Mouse (Mus musculus) limb, embryonic 12.5 days (tissue): ENCODE results near the gene Mrpl4. TPM values are rescaled to one million over a fixed set of nuclear protein-coding genes. Genes with fewer than 3 reads are reported as not detected.
"Not testable (repeated sequence)": the region's sequence is repeated elsewhere in the genome, so short reads cannot be mapped to it uniquely, and the experiment has no call there.

Experiments
- ATAC-seq: fragments of 200-750 bp; cut with Nextera tagmentation; 2 replicates; pipeline ENCODE4 v1.8.0; 2017; ENCODE audit warnings: low read depth, moderate TSS enrichment; ENCODE audit not compliant: insufficient number of reproducible peaks, insufficient read depth, low FRiP score, low TSS enrichment
- H3K27ac ChIP-seq: fragments of 300-500 bp; sonication (generic); 2 replicates; pipeline ENCODE4 v1.5.1; 2016; ENCODE audit warnings: mild to moderate bottlenecking, moderate library complexity
- H3K27me3 ChIP-seq: fragments of 300-500 bp; sonication (generic); 2 replicates; pipeline ENCODE4 v1.6.1; 2016; ENCODE audit warnings: mild to moderate bottlenecking, moderate library complexity
- H3K36me3 ChIP-seq: fragments of 300-500 bp; sonication (generic); 2 replicates; pipeline ENCODE4 v1.6.1; 2016; ENCODE audit warnings: mild to moderate bottlenecking, moderate library complexity
- H3K4me1 ChIP-seq: fragments of 300-500 bp; sonication (generic); replicated peaks from 2 replicates; pipeline ENCODE4 v1.6.1; 2016
- H3K4me2 ChIP-seq: fragments of 300-500 bp; sonication (generic); 2 replicates; pipeline ENCODE4 v1.6.1; 2016; ENCODE audit warnings: mild to moderate bottlenecking, moderate library complexity
- H3K4me3 ChIP-seq: fragments of 300-500 bp; sonication (generic); replicated peaks from 2 replicates; pipeline ENCODE4 v1.5.1; 2016; ENCODE audit warnings: mild to moderate bottlenecking
- H3K9ac ChIP-seq: fragments of 300-500 bp; sonication (generic); replicated peaks from 2 replicates; pipeline ENCODE4 v1.6.1; 2016; ENCODE audit warnings: mild to moderate bottlenecking, moderate library complexity
- H3K9me3 ChIP-seq: fragments of 300-500 bp; sonication (generic); 2 replicates; pipeline ENCODE4 v1.6.1; 2016; ENCODE audit warnings: mild to moderate bottlenecking, moderate library complexity
- WGBS: fragments of 180-500 bp; shearing (Covaris S2); methylation state at CpG from one replicate; pipeline ENCODE4 v1.1.7; 2016; 5-methylcytosine and 5-hydroxymethylcytosine counted together
- polyA plus RNA-seq: library from polyadenylated mRNA; unstranded; fragments of >200 nt; fragmentation: Nextera tagmentation; extraction: Ambion mirVana; gene quantifications from 2 replicates; pipeline ENCODE4 v1.2.1, GENCODE M21; 2016

Mrpl4 gene
- polyA plus RNA-seq, 1 experiment from 2014 or later, result 135 TPM

- no peak overlapping the region for H3K9ac ChIP-seq
- H3K36me3 ChIP-seq, result no peaks in the 10 kb centered on the region
- H3K27ac ChIP-seq, result 0 out of 2 replicates have a peak overlapping the region, but pooled peaks have one; percentile 12
- WGBS, result 16% methylated on average over 7 of the region's 7 CpGs
- no peaks in the 10 kb centered on the region for H3K27me3 ChIP-seq
- peaks cover 19% of the 10 kb centered on the region for H3K4me1 ChIP-seq
- no peak for ATAC-seq
- H3K9me3 ChIP-seq, result no peaks in the 10 kb centered on the region
- H3K4me2 ChIP-seq, result no peak overlapping the region
- no peak overlapping the region for H3K4me3 ChIP-seq
These were observed 14.6 kb upstream of the Mrpl4 start for GRCm38 (mm10) chr9:20987953-20988352.

GRCm38 (mm10) chr9:20990861-20991260, 11.7 kb upstream of the Mrpl4 start:
- peak; percentile 41 for ATAC-seq
- Histone ChIP-seq H3K4me1 (peaks cover 14% of the 10 kb centered on the region), H3K36me3 (no peaks in the 10 kb centered on the region), H3K27me3 (no peaks in the 10 kb centered on the region), H3K4me2 (peak overlapping the region; percentile 39), H3K9me3 (no peaks in the 10 kb centered on the region), H3K9ac (0 out of 2 replicates have a peak overlapping the region, but pooled peaks have one; percentile 23), H3K4me3 (no peak overlapping the region; the same call in 1 of the 2 replicates), H3K27ac (peak overlapping the region; percentile 74)
- WGBS, result 5% methylated on average over 10 of the region's 10 CpGs

- Histone ChIP-seq H3K4me2 (no peak overlapping the region), H3K27me3 (no peaks in the 10 kb centered on the region), H3K36me3 (no peaks in the 10 kb centered on the region), H3K9ac (no peak overlapping the region), H3K4me3 (no peak overlapping the region), H3K27ac (no peak overlapping the region), H3K9me3 (no peaks in the 10 kb centered on the region), H3K4me1 (peaks cover 14% of the 10 kb centered on the region)
- WGBS, result 100% methylated on average over 4 of the region's 4 CpGs
- no peak for ATAC-seq
These were observed 11.0 kb upstream of the Mrpl4 start for GRCm38 (mm10) chr9:20991587-20991986.

GRCm38 (mm10) chr9:20993165-20993898, 9.2 kb upstream of the Mrpl4 start:
- ATAC-seq, result no peak
- Histone ChIP-seq H3K27ac (no peak overlapping the region), H3K27me3 (no peaks in the 10 kb centered on the region), H3K4me3 (no peak overlapping the region), H3K4me1 (peaks cover 6% of the 10 kb centered on the region), H3K36me3 (no peaks in the 10 kb centered on the region), H3K9ac (no peak overlapping the region), H3K9me3 (no peaks in the 10 kb centered on the region), H3K4me2 (no peak overlapping the region)
- WGBS, result 58% methylated on average over 5 of the region's 5 CpGs

GRCm38 (mm10) chr9:20995069-20995468, 7.5 kb upstream of the Mrpl4 start:
- ATAC-seq, result no peak
- H3K4me2 ChIP-seq, result no peak overlapping the region
- H3K27ac ChIP-seq, result no peak overlapping the region
- no peaks in the 10 kb centered on the region for H3K27me3 ChIP-seq
- no peaks in the 10 kb centered on the region for H3K9me3 ChIP-seq
- H3K9ac ChIP-seq, result no peak overlapping the region
- H3K4me3 ChIP-seq, result no peak overlapping the region
- H3K36me3 ChIP-seq, result no peaks in the 10 kb centered on the region
- WGBS, result 77% methylated on average over 3 of the region's 3 CpGs
- H3K4me1 ChIP-seq, result peaks cover 6% of the 10 kb centered on the region

- 93% methylated on average over 8 of the region's 8 CpGs for WGBS
These were observed 5.5 kb upstream of the Mrpl4 start for GRCm38 (mm10) chr9:20997065-20997464.

GRCm38 (mm10) chr9:20998337-20998736, 4.2 kb upstream of the Mrpl4 start:
- not testable (repeated sequence) for ATAC-seq

More at GRCm38 (mm10) chr9:20997065-20997464, 5.5 kb upstream of the Mrpl4 start:
- Histone ChIP-seq H3K4me2 (no peak overlapping the region), H3K4me3 (no peak overlapping the region), H3K36me3 (no peaks in the 10 kb centered on the region), H3K4me1 (no peaks in the 10 kb centered on the region), H3K9me3 (no peaks in the 10 kb centered on the region), H3K9ac (no peak overlapping the region), H3K27ac (no peak overlapping the region), H3K27me3 (no peaks in the 10 kb centered on the region)
- ATAC-seq, result no peak

GRCm38 (mm10) chr9:21000811-21001210, 1.7 kb upstream of the Mrpl4 start:
- Histone ChIP-seq H3K4me1 (peaks cover 5% of the 10 kb centered on the region; the same call in 1 of the 2 replicates), H3K9ac (no peak overlapping the region), H3K36me3 (peaks cover 15% of the 10 kb centered on the region), H3K4me2 (no peak overlapping the region), H3K9me3 (no peaks in the 10 kb centered on the region), H3K27ac (no peak overlapping the region), H3K27me3 (no peaks in the 10 kb centered on the region), H3K4me3 (no peak overlapping the region)
- no peak for ATAC-seq

More at GRCm38 (mm10) chr9:20998337-20998736, 4.2 kb upstream of the Mrpl4 start:
- 78% methylated on average over 1 of the region's 1 CpGs for WGBS
- not testable (repeated sequence) for H3K4me2 ChIP-seq, H3K9me3 ChIP-seq, H3K27me3 ChIP-seq, H3K9ac ChIP-seq, H3K27ac ChIP-seq, H3K4me1 ChIP-seq, H3K36me3 ChIP-seq, H3K4me3 ChIP-seq

- Histone ChIP-seq H3K36me3 (peaks cover 23% of the 10 kb centered on the region), H3K27ac (no peak overlapping the region), H3K27me3 (no peaks in the 10 kb centered on the region), H3K4me1 (peaks cover 5% of the 10 kb centered on the region; the same call in 1 of the 2 replicates), H3K9me3 (no peaks in the 10 kb centered on the region), H3K4me3 (no peak overlapping the region), H3K4me2 (peak overlapping the region; percentile 86; the same call in 1 of the 2 replicates), H3K9ac (no peak overlapping the region)
- 76% methylated on average over 6 of the region's 6 CpGs for WGBS
- ATAC-seq, result no peak
These were observed 812 bp upstream of the Mrpl4 start for GRCm38 (mm10) chr9:21001651-21002200.

- Histone ChIP-seq H3K9ac (peak overlapping the region; percentile 84), H3K4me1 (peaks cover 5% of the 10 kb centered on the region; the same call in 1 of the 2 replicates), H3K4me3 (peak overlapping the region; percentile 78), H3K9me3 (no peaks in the 10 kb centered on the region), H3K36me3 (peaks cover 28% of the 10 kb centered on the region), H3K27ac (peak overlapping the region; percentile 67; the same call in 1 of the 2 replicates), H3K27me3 (no peaks in the 10 kb centered on the region), H3K4me2 (peak overlapping the region; percentile 86)
- peak; percentile 23 for ATAC-seq
- WGBS, result 10% methylated on average over 7 of the region's 7 CpGs
These were observed 290 bp upstream of the Mrpl4 start for GRCm38 (mm10) chr9:21002270-21002626.

- peaks cover 5% of the 10 kb centered on the region; the same call in 1 of the 2 replicates for H3K4me1 ChIP-seq
- no peak overlapping the region for H3K9ac ChIP-seq
- 0 out of 2 replicates have a peak, but pooled peaks cover 10% of the 10 kb centered on the region for H3K27me3 ChIP-seq
- no peaks in the 10 kb centered on the region for H3K9me3 ChIP-seq
- H3K4me2 ChIP-seq, result no peak overlapping the region
- H3K36me3 ChIP-seq, result peaks cover 54% of the 10 kb centered on the region
- WGBS, result 94% methylated on average over 10 of the region's 10 CpGs
- H3K4me3 ChIP-seq, result no peak overlapping the region
- H3K27ac ChIP-seq, result no peak overlapping the region
- no peak for ATAC-seq
These were observed 4.9 kb downstream of the Mrpl4 start for GRCm38 (mm10) chr9:21007313-21007952.
